Mouse (Mus musculus) embryonic facial prominence, embryonic 14.5 days (tissue): Measurements from ENCODE around the gene Lkaaear1. TPM values are rescaled to one million over a fixed set of nuclear protein-coding genes. Genes with fewer than 3 reads are reported as not detected.
A peak's percentile ranks its signal among the peaks of the same experiment; 100 is the strongest.

Source experiments
- ATAC-seq: fragments of 200-750 bp; cut with Nextera tagmentation; 2 replicates; pipeline ENCODE4 v1.8.0; 2017; ENCODE audit warnings: low read depth, moderate number of reproducible peaks, moderate TSS enrichment
- DNase-seq: peaks from one replicate; pipeline ENCODE4 v3.0.0-alpha.2; 2015; ENCODE audit warnings: low spot score
- H3K27ac ChIP-seq: fragments of 300-500 bp; sonication (generic); replicated peaks from 2 replicates; pipeline ENCODE4 v1.5.1; 2014; ENCODE audit warnings: low read depth, mild to moderate bottlenecking, low read length, moderate library complexity
- H3K27me3 ChIP-seq: fragments of 300-500 bp; sonication (generic); replicated peaks from 2 replicates; pipeline ENCODE4 v1.6.1; 2014; ENCODE audit warnings: low read length; ENCODE audit not compliant: control insufficient read depth, insufficient read depth
- H3K36me3 ChIP-seq: fragments of 300-500 bp; sonication (generic); 2 replicates; pipeline ENCODE4 v1.6.1; 2014; ENCODE audit warnings: low read length, mixed read lengths; ENCODE audit not compliant: control insufficient read depth, insufficient read depth
- H3K4me1 ChIP-seq: fragments of 300-500 bp; sonication (generic); 2 replicates; pipeline ENCODE4 v1.6.1; 2014; ENCODE audit warnings: antibody characterized with exemption, low read length; ENCODE audit not compliant: control insufficient read depth, insufficient read depth
- H3K4me2 ChIP-seq: fragments of 300-500 bp; sonication (generic); 2 replicates; pipeline ENCODE4 v1.6.1; 2014; ENCODE audit warnings: low read depth, mild to moderate bottlenecking, low read length, moderate library complexity, mixed read lengths
- H3K4me3 ChIP-seq: fragments of 300-500 bp; sonication (generic); 2 replicates; pipeline ENCODE4 v1.5.1; 2014; ENCODE audit warnings: low read depth, mild to moderate bottlenecking, low read length
- H3K9ac ChIP-seq: fragments of 300-500 bp; sonication (generic); 2 replicates; pipeline ENCODE4 v1.6.1; 2014; ENCODE audit warnings: low read depth, mild to moderate bottlenecking, low read length, moderate library complexity, mixed read lengths
- H3K9me3 ChIP-seq: fragments of 300-500 bp; sonication (generic); 2 replicates; pipeline ENCODE4 v1.6.1; 2016; ENCODE audit warnings: low read length; ENCODE audit not compliant: control insufficient read depth
- WGBS: fragments of 180-500 bp; shearing (Covaris S2); extraction: QIAGEN DNeasy Blood & Tissue Kit; methylation state at CpG from one replicate; pipeline ENCODE4 v1.1.7; 2014; 5-methylcytosine and 5-hydroxymethylcytosine counted together
- polyA plus RNA-seq: library from polyadenylated mRNA; unstranded; fragments of >200 nt; fragmentation: Nextera tagmentation; extraction: Ambion mirVana; gene quantifications from 2 replicates; pipeline ENCODE4 v1.2.1, GENCODE M21; 2014

The Lkaaear1 gene
- polyA plus RNA-seq, 1 experiment from 2014 or later, result not detected

GRCm38 (mm10) chr2:181671984-181672383 is 26.3 kb downstream of the Lkaaear1 start:
- Histone ChIP-seq H3K27ac (no peak overlapping the region), H3K4me1 (0 out of 2 replicates have a peak, but pooled peaks cover 17% of the 10 kb centered on the region), H3K36me3 (no peaks in the 10 kb centered on the region), H3K4me2 (peak overlapping the region; percentile 80), H3K4me3 (peak overlapping the region; percentile 56), H3K9ac (no peak overlapping the region), H3K9me3 (no peaks in the 10 kb centered on the region), H3K27me3 (peaks cover 60% of the 10 kb centered on the region)
- ATAC-seq (no peak), DNase-seq (no peak)
- WGBS, result 26% methylated on average over 7 of the region's 7 CpGs

GRCm38 (mm10) chr2:181671326-181671725 is 26.9 kb downstream of the Lkaaear1 start, which contains the start of gene Sox18:
Gene Sox18, minus strand, starts transcription at chr2:181671640.
- no peaks in the 10 kb centered on the region for H3K9me3 ChIP-seq
- peak within 1 kb of the TSS; percentile 61 for H3K27ac ChIP-seq
- no peaks in the 10 kb centered on the region for H3K36me3 ChIP-seq
- peak; percentile 45 for DNase-seq
- H3K4me2 ChIP-seq, result peak within 1 kb of the TSS; percentile 80
- 0 out of 2 replicates have a peak, but pooled peaks cover 17% of the 10 kb centered on the region for H3K4me1 ChIP-seq
- WGBS, result 1% methylated on average over 31 of the region's 43 CpGs
- ATAC-seq, result peak; percentile 45; the same call in 1 of the 2 replicates
- peak within 1 kb of the TSS; percentile 56 for H3K4me3 ChIP-seq
- peak within 1 kb of the TSS; percentile 68 for H3K9ac ChIP-seq
- H3K27me3 ChIP-seq, result peaks cover 60% of the 10 kb centered on the region

- DNase-seq, result no peak
- no peak for ATAC-seq
- H3K9ac ChIP-seq, result peak overlapping the region; percentile 68
- H3K4me3 ChIP-seq, result peak overlapping the region; percentile 56
- peak overlapping the region; percentile 80 for H3K4me2 ChIP-seq
- H3K27me3 ChIP-seq, result peaks cover 60% of the 10 kb centered on the region
- 1% methylated on average over 40 of the region's 41 CpGs for WGBS
- H3K4me1 ChIP-seq, result 0 out of 2 replicates have a peak, but pooled peaks cover 17% of the 10 kb centered on the region
- H3K27ac ChIP-seq, result peak overlapping the region; percentile 61
- H3K9me3 ChIP-seq, result no peaks in the 10 kb centered on the region
- no peaks in the 10 kb centered on the region for H3K36me3 ChIP-seq
Observed at GRCm38 (mm10) chr2:181670913-181671311, 27.3 kb downstream of the Lkaaear1 start.

- WGBS, result under 1% methylated on average over 24 of the region's 56 CpGs
- Histone ChIP-seq H3K36me3 (no peaks in the 10 kb centered on the region), H3K9me3 (no peaks in the 10 kb centered on the region), H3K4me2 (peak overlapping the region; percentile 80), H3K4me1 (0 out of 2 replicates have a peak, but pooled peaks cover 13% of the 10 kb centered on the region), H3K27me3 (peaks cover 60% of the 10 kb centered on the region), H3K9ac (peak overlapping the region; percentile 68), H3K4me3 (peak overlapping the region; percentile 56), H3K27ac (peak overlapping the region; percentile 61)
- ATAC-seq (no peak), DNase-seq (no peak)
Observed at GRCm38 (mm10) chr2:181670285-181670912, 27.8 kb downstream of the Lkaaear1 start.

- H3K4me2 ChIP-seq, result no peak overlapping the region
- ATAC-seq (no peak), DNase-seq (peak; percentile 7)
- H3K9ac ChIP-seq, result no peak overlapping the region; the same call in 1 of the 2 replicates
- WGBS, result 25% methylated on average over 4 of the region's 4 CpGs
- H3K27ac ChIP-seq, result peak overlapping the region; percentile 39
- peaks cover 5% of the 10 kb centered on the region; the same call in 1 of the 2 replicates for H3K27me3 ChIP-seq
- no peaks in the 10 kb centered on the region for H3K36me3 ChIP-seq
- no peaks in the 10 kb centered on the region; the same call in 1 of the 2 replicates for H3K4me1 ChIP-seq
- H3K4me3 ChIP-seq, result no peak overlapping the region
- no peaks in the 10 kb centered on the region for H3K9me3 ChIP-seq
Observed at GRCm38 (mm10) chr2:181663298-181663630, 35.0 kb downstream of the Lkaaear1 start.

- Histone ChIP-seq H3K4me2 (no peak overlapping the region), H3K27me3 (0 out of 2 replicates have a peak, but pooled peaks cover under 1% of the 10 kb centered on the region), H3K4me3 (no peak overlapping the region), H3K36me3 (no peaks in the 10 kb centered on the region), H3K4me1 (no peaks in the 10 kb centered on the region; the same call in 1 of the 2 replicates), H3K9ac (no peak overlapping the region; the same call in 1 of the 2 replicates), H3K27ac (peak overlapping the region; percentile 39), H3K9me3 (no peaks in the 10 kb centered on the region)
- ATAC-seq, result no peak
- WGBS, result 84% methylated on average over 3 of the region's 3 CpGs
- peak; percentile 34 for DNase-seq
Observed at GRCm38 (mm10) chr2:181662620-181663297, 35.5 kb downstream of the Lkaaear1 start.

GRCm38 (mm10) chr2:181659609-181660055 is 38.6 kb downstream of the Lkaaear1 start:
- 9% methylated on average over 9 of the region's 9 CpGs for WGBS
- H3K4me3 ChIP-seq, result no peak overlapping the region
- H3K36me3 ChIP-seq, result peaks cover 27% of the 10 kb centered on the region
- no peaks in the 10 kb centered on the region for H3K9me3 ChIP-seq
- no peak overlapping the region for H3K27ac ChIP-seq
- H3K27me3 ChIP-seq, result no peaks in the 10 kb centered on the region
- no peak overlapping the region for H3K9ac ChIP-seq
- DNase-seq (peak; percentile 60), ATAC-seq (peak; percentile 79)
- H3K4me2 ChIP-seq, result peak overlapping the region; percentile 19; the same call in 1 of the 2 replicates
- H3K4me1 ChIP-seq, result no peaks in the 10 kb centered on the region; the same call in 1 of the 2 replicates

GRCm38 (mm10) chr2:181658930-181659555 is 39.2 kb downstream of the Lkaaear1 start:
- 39% methylated on average over 17 of the region's 17 CpGs for WGBS
- Histone ChIP-seq H3K9me3 (no peaks in the 10 kb centered on the region), H3K27ac (no peak overlapping the region), H3K27me3 (no peaks in the 10 kb centered on the region), H3K4me1 (no peaks in the 10 kb centered on the region; the same call in 1 of the 2 replicates), H3K4me3 (no peak overlapping the region), H3K4me2 (no peak overlapping the region), H3K9ac (no peak overlapping the region), H3K36me3 (peaks cover 33% of the 10 kb centered on the region)
- peak; percentile 61 for ATAC-seq
- DNase-seq, result peak; percentile 76
